Comparison of ENCODE assay signal across 8 mouse cellular contexts in genomic region chr6:17169971-17170781, GRCm38 (mm10).
DNase-seq lines count a peak whose midpoint lies in the region; ATAC-seq lines count a peak whose summit lies in the region.

No protein-coding gene starts in this region.

- WGBS in forebrain, embryonic 14.5 days = 26% methylated on average over 18 of the region's 18 CpGs
- WGBS in midbrain, embryonic 14.5 days = 31% methylated on average over 18 of the region's 18 CpGs
- 36% methylated on average over 18 of the region's 18 CpGs for WGBS in stomach, embryonic 14.5 days

- H3K9me3 ChIP-seq in forebrain, embryonic 14.5 days (replicated peaks; ENCODE audit: control insufficient read depth, low read length) = no peaks in the 10 kb centered on the region
- no peaks in the 10 kb centered on the region for H3K9me3 ChIP-seq in midbrain, embryonic 14.5 days (ENCODE audit: control insufficient read depth, low read length)
- H3K9me3 ChIP-seq in stomach, embryonic 14.5 days (ENCODE audit: control insufficient read depth, low read depth, low read length) = no peaks in the 10 kb centered on the region

- no peaks in the 10 kb centered on the region for H3K36me3 ChIP-seq in forebrain, embryonic 14.5 days (ENCODE audit: control insufficient read depth, insufficient read depth, low read length)
- no peaks in the 10 kb centered on the region for H3K36me3 ChIP-seq in midbrain, embryonic 14.5 days (ENCODE audit: control insufficient read depth, insufficient read depth, low read length)
- no peaks in the 10 kb centered on the region for H3K36me3 ChIP-seq in stomach, embryonic 14.5 days (ENCODE audit: control insufficient read depth, insufficient read depth, low read length)

- DNase-seq in layer of hippocampus, adult 11-12 months (ENCODE audit: low spot score) = peak; percentile 12
- no peak for DNase-seq in layer of hippocampus, postnatal 25 days (ENCODE audit: extremely low spot score in 1 of 2, low spot score in 1 of 2)
- DNase-seq in forebrain, embryonic 14.5 days (ENCODE audit: low spot score) = peak; percentile 86
- DNase-seq in heart, postnatal 10 days = peak; percentile 81 to 90
- DNase-seq in layer of hippocampus, adult 9-11 months = peak; percentile 17
- DNase-seq in midbrain, embryonic 14.5 days = peak; percentile 74
- no peak for DNase-seq in thymus, postnatal 0 days (ENCODE audit: low spot score)

- peak overlapping the region; percentile 16; the same call in 1 of the 2 replicates for H3K27ac ChIP-seq in forebrain, embryonic 14.5 days (ENCODE audit: low read depth, low read length)
- peak overlapping the region; percentile 63 for H3K27ac ChIP-seq in midbrain, embryonic 14.5 days (replicated peaks; ENCODE audit: low read depth, low read length)
- peak overlapping the region; percentile 82 for H3K27ac ChIP-seq in stomach, embryonic 14.5 days (ENCODE audit: low read length)

- peaks cover 18% of the 10 kb centered on the region for H3K4me1 ChIP-seq in forebrain, embryonic 14.5 days (ENCODE audit: control insufficient read depth, insufficient read depth, low read length)
- H3K4me1 ChIP-seq in midbrain, embryonic 14.5 days (ENCODE audit: control insufficient read depth, insufficient read depth, low read length) = peaks cover 27% of the 10 kb centered on the region
- H3K4me1 ChIP-seq in stomach, embryonic 14.5 days (ENCODE audit: control insufficient read depth, insufficient read depth, low read length) = peaks cover 17% of the 10 kb centered on the region; the same call in 1 of the 2 replicates

- ATAC-seq in forebrain, embryonic 14.5 days = peak; percentile 79
- ATAC-seq in midbrain, embryonic 14.5 days (ENCODE audit: low FRiP score, low TSS enrichment) = peak; percentile 50
- peak; percentile 65 for ATAC-seq in stomach, embryonic 14.5 days (ENCODE audit: insufficient number of reproducible peaks, insufficient read depth, low FRiP score, low read depth)

- intact Hi-C loops in heart, postnatal 10 days (cut with DNase I) = loop anchor here (1.0 to 5.0 kb wide), 5 partner anchors 27 to 187 kb away; partner anchors contain the start of genes Cav1 and Cav2

- H3K9ac ChIP-seq in forebrain, embryonic 14.5 days (ENCODE audit: low read length) = peak overlapping the region; percentile 37; the same call in 1 of the 2 replicates
- 0 out of 2 replicates have a peak overlapping the region, but pooled peaks have one; percentile 9 for H3K9ac ChIP-seq in midbrain, embryonic 14.5 days (replicated peaks; ENCODE audit: low read length)
- no peak overlapping the region for H3K9ac ChIP-seq in stomach, embryonic 14.5 days (replicated peaks; ENCODE audit: low read depth, low read length)

- no peak overlapping the region for H3K4me3 ChIP-seq in forebrain, embryonic 14.5 days (ENCODE audit: low read depth, low read length)
- H3K4me3 ChIP-seq in midbrain, embryonic 14.5 days (replicated peaks; ENCODE audit: low read depth, low read length) = 0 out of 2 replicates have a peak overlapping the region, but pooled peaks have one; percentile 4
- no peak overlapping the region for H3K4me3 ChIP-seq in stomach, embryonic 14.5 days (ENCODE audit: low read depth, low read length)

- H3K4me2 ChIP-seq in forebrain, embryonic 14.5 days (ENCODE audit: low read length) = peak overlapping the region; percentile 36
- peak overlapping the region; percentile 41 for H3K4me2 ChIP-seq in midbrain, embryonic 14.5 days (ENCODE audit: low read length)
- H3K4me2 ChIP-seq in stomach, embryonic 14.5 days (replicated peaks; ENCODE audit: low read depth, low read length) = no peak overlapping the region; the same call in 1 of the 2 replicates

- no peaks in the 10 kb centered on the region for H3K27me3 ChIP-seq in forebrain, embryonic 14.5 days (replicated peaks; ENCODE audit: control insufficient read depth, insufficient read depth, low read length)
- H3K27me3 ChIP-seq in midbrain, embryonic 14.5 days (ENCODE audit: control insufficient read depth, insufficient read depth, low read length) = no peaks in the 10 kb centered on the region
- no peaks in the 10 kb centered on the region for H3K27me3 ChIP-seq in stomach, embryonic 14.5 days (ENCODE audit: control insufficient read depth, insufficient read depth, low read length)

Comparison
In these comparisons a context has a peak if more than half of its experiments do, and no peak if none do; other contexts are left out.
1. DNase-seq: peak in layer of hippocampus, adult 11-12 months (single experiment), forebrain, embryonic 14.5 days (single experiment), heart, postnatal 10 days (2 of 2), layer of hippocampus, adult 9-11 months (single experiment) and midbrain, embryonic 14.5 days (single experiment); none in layer of hippocampus, postnatal 25 days (0 of 2) and thymus, postnatal 0 days (single experiment).
2. H3K27ac ChIP-seq: peak in every context shown above with its lines; median percentile 82 in stomach, embryonic 14.5 days; 63 in midbrain, embryonic 14.5 days; 16 in forebrain, embryonic 14.5 days.
3. Peak in every context shown above with its lines, with median percentiles within 50 percentile points of each other: ATAC-seq.